Mouse (Mus musculus) kidney, embryonic 16.5 days (tissue): Measurements from ENCODE around the gene Tctex1d1. TPM values are rescaled to one million over a fixed set of nuclear protein-coding genes. Genes with fewer than 3 reads are reported as not detected.
A peak's percentile ranks its signal among the peaks of the same experiment; 100 is the strongest.

ENCODE experiments used
- ATAC-seq: fragments of 200-750 bp; cut with Nextera tagmentation; 2 replicates; pipeline ENCODE4 v1.8.0; 2017; ENCODE audit warnings: moderate TSS enrichment; ENCODE audit not compliant: low FRiP score, low TSS enrichment
- H3K27ac ChIP-seq: fragments of 300-500 bp; sonication (generic); 2 replicates; pipeline ENCODE4 v1.5.1; 2014; ENCODE audit warnings: low read length
- H3K27me3 ChIP-seq: fragments of 300-500 bp; sonication (generic); 2 replicates; pipeline ENCODE4 v1.6.1; 2014; ENCODE audit warnings: low read length, control low read depth, mixed read lengths; ENCODE audit not compliant: insufficient read depth
- H3K36me3 ChIP-seq: fragments of 300-500 bp; sonication (generic); 2 replicates; pipeline ENCODE4 v1.6.1; 2014; ENCODE audit warnings: low read length, control low read depth, mixed read lengths; ENCODE audit not compliant: insufficient read depth
- H3K4me1 ChIP-seq: fragments of 300-500 bp; sonication (generic); 2 replicates; pipeline ENCODE4 v1.6.1; 2014; ENCODE audit warnings: low read length, control low read depth, mixed read lengths; ENCODE audit not compliant: insufficient read depth
- H3K4me2 ChIP-seq: fragments of 300-500 bp; sonication (generic); replicated peaks from 2 replicates; pipeline ENCODE4 v1.6.1; 2014; ENCODE audit warnings: low read depth, low read length
- H3K4me3 ChIP-seq: fragments of 300-500 bp; sonication (generic); 2 replicates; pipeline ENCODE4 v1.5.1; 2014; ENCODE audit warnings: mild to moderate bottlenecking, low read length
- H3K9ac ChIP-seq: fragments of 300-500 bp; sonication (generic); replicated peaks from 2 replicates; pipeline ENCODE4 v1.6.1; 2014; ENCODE audit warnings: low read length
- H3K9me3 ChIP-seq: fragments of 300-500 bp; sonication (generic); 2 replicates; pipeline ENCODE4 v1.6.1; 2016; ENCODE audit warnings: low read length, control low read depth
- WGBS: fragments of 180-500 bp; shearing (Covaris S2); extraction: QIAGEN DNeasy Blood & Tissue Kit; methylation state at CpG from one replicate; pipeline ENCODE4 v1.1.7; 2014; 5-methylcytosine and 5-hydroxymethylcytosine counted together
- polyA plus RNA-seq: library from polyadenylated mRNA; unstranded; fragments of >200 nt; fragmentation: Nextera tagmentation; extraction: Ambion mirVana; gene quantifications from 2 replicates; pipeline ENCODE4 v1.2.1, GENCODE M21; 2015

The Tctex1d1 gene
- polyA plus RNA-seq, 1 experiment from 2014 or later: 0.61 TPM

GRCm38 (mm10) chr4:102986173-102986572 lies 7.8 kb downstream of the Tctex1d1 start:
- no peak overlapping the region for H3K9ac ChIP-seq
- no peak for ATAC-seq
- no peaks in the 10 kb centered on the region for H3K9me3 ChIP-seq
- H3K36me3 ChIP-seq: no peaks in the 10 kb centered on the region
- WGBS: 78% methylated on average over 7 of the region's 7 CpGs
- H3K4me1 ChIP-seq: no peaks in the 10 kb centered on the region
- H3K27ac ChIP-seq: no peak overlapping the region
- no peaks in the 10 kb centered on the region for H3K27me3 ChIP-seq
- no peak overlapping the region for H3K4me3 ChIP-seq
- H3K4me2 ChIP-seq: no peak overlapping the region

GRCm38 (mm10) chr4:102986917-102987316 lies 8.5 kb downstream of the Tctex1d1 start:
- Histone ChIP-seq H3K4me2 (no peak overlapping the region), H3K9ac (no peak overlapping the region), H3K4me1 (no peaks in the 10 kb centered on the region), H3K27me3 (no peaks in the 10 kb centered on the region), H3K36me3 (no peaks in the 10 kb centered on the region), H3K9me3 (no peaks in the 10 kb centered on the region), H3K4me3 (no peak overlapping the region), H3K27ac (no peak overlapping the region)
- ATAC-seq: peak; percentile 63; the same call in 1 of the 2 replicates
- WGBS: 0% methylated on average over 2 of the region's 2 CpGs

- H3K27me3 ChIP-seq: no peaks in the 10 kb centered on the region
- H3K9ac ChIP-seq: no peak overlapping the region
- no peaks in the 10 kb centered on the region for H3K4me1 ChIP-seq
- H3K9me3 ChIP-seq: no peaks in the 10 kb centered on the region
- ATAC-seq: no peak
- 69% methylated on average over 4 of the region's 4 CpGs for WGBS
- H3K27ac ChIP-seq: no peak overlapping the region
- no peak overlapping the region for H3K4me3 ChIP-seq
- H3K4me2 ChIP-seq: no peak overlapping the region
- H3K36me3 ChIP-seq: no peaks in the 10 kb centered on the region
These were observed 8.9 kb downstream of the Tctex1d1 start for GRCm38 (mm10) chr4:102987325-102987724.

DNA sequence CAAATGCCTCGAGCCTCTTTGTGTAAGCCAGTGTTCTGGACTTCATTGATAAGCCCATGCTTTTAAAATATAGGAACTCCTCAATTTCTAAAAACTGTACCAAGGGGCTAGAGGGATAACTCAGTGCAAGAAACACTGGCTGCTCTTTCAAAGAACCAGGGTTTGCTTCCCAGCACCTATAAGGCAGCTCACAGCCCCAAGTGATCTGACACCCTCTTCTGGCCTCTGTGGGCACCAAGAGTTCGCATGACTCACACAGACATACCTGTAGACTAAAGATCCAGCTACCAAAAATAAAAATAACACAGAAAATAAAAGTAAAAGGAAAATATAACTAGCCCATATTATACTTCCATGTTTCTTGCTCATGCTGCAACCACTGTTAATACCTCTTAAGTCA lies 9.3 kb downstream of the Tctex1d1 start:
- Histone ChIP-seq H3K27me3 (no peaks in the 10 kb centered on the region), H3K4me2 (no peak overlapping the region), H3K9me3 (no peaks in the 10 kb centered on the region), H3K27ac (no peak overlapping the region), H3K36me3 (no peaks in the 10 kb centered on the region), H3K9ac (no peak overlapping the region), H3K4me3 (no peak overlapping the region), H3K4me1 (no peaks in the 10 kb centered on the region)
- ATAC-seq: no peak
- WGBS: 86% methylated on average over 2 of the region's 2 CpGs

- H3K4me1 ChIP-seq: no peaks in the 10 kb centered on the region
- no peak overlapping the region for H3K4me2 ChIP-seq
- no peak overlapping the region for H3K4me3 ChIP-seq
- 75% methylated on average over 6 of the region's 6 CpGs for WGBS
- H3K36me3 ChIP-seq: no peaks in the 10 kb centered on the region
- ATAC-seq: no peak
- no peaks in the 10 kb centered on the region for H3K27me3 ChIP-seq
- H3K9ac ChIP-seq: no peak overlapping the region
- H3K27ac ChIP-seq: no peak overlapping the region
- no peaks in the 10 kb centered on the region for H3K9me3 ChIP-seq
These were observed 10.1 kb downstream of the Tctex1d1 start for GRCm38 (mm10) chr4:102988526-102988925.

GRCm38 (mm10) chr4:102989391-102989790 lies 11.0 kb downstream of the Tctex1d1 start:
- H3K4me1 ChIP-seq: no peaks in the 10 kb centered on the region
- H3K36me3 ChIP-seq: no peaks in the 10 kb centered on the region
- ATAC-seq: no peak
- H3K9me3 ChIP-seq: no peaks in the 10 kb centered on the region
- H3K4me3 ChIP-seq: no peak overlapping the region
- H3K27ac ChIP-seq: no peak overlapping the region
- H3K27me3 ChIP-seq: no peaks in the 10 kb centered on the region
- H3K4me2 ChIP-seq: no peak overlapping the region
- 73% methylated on average over 5 of the region's 5 CpGs for WGBS
- H3K9ac ChIP-seq: no peak overlapping the region

- Histone ChIP-seq H3K9ac (no peak overlapping the region), H3K27ac (no peak overlapping the region), H3K4me3 (no peak overlapping the region), H3K9me3 (no peaks in the 10 kb centered on the region), H3K4me2 (no peak overlapping the region), H3K27me3 (no peaks in the 10 kb centered on the region), H3K4me1 (no peaks in the 10 kb centered on the region), H3K36me3 (no peaks in the 10 kb centered on the region)
- no peak for ATAC-seq
- 87% methylated on average over 4 of the region's 4 CpGs for WGBS
These were observed 11.6 kb downstream of the Tctex1d1 start for GRCm38 (mm10) chr4:102990016-102990415.

GRCm38 (mm10) chr4:102990595-102991340 lies 12.4 kb downstream of the Tctex1d1 start:
- Histone ChIP-seq H3K9me3 (no peaks in the 10 kb centered on the region), H3K27me3 (no peaks in the 10 kb centered on the region), H3K27ac (no peak overlapping the region), H3K9ac (no peak overlapping the region), H3K4me2 (no peak overlapping the region), H3K4me1 (no peaks in the 10 kb centered on the region), H3K36me3 (no peaks in the 10 kb centered on the region), H3K4me3 (no peak overlapping the region)
- WGBS: 76% methylated on average over 11 of the region's 11 CpGs
- ATAC-seq: no peak

GRCm38 (mm10) chr4:102991685-102992084 lies 13.3 kb downstream of the Tctex1d1 start:
- Histone ChIP-seq H3K4me2 (no peak overlapping the region), H3K9ac (no peak overlapping the region), H3K9me3 (no peaks in the 10 kb centered on the region), H3K4me3 (no peak overlapping the region), H3K36me3 (no peaks in the 10 kb centered on the region), H3K27me3 (no peaks in the 10 kb centered on the region), H3K27ac (no peak overlapping the region), H3K4me1 (no peaks in the 10 kb centered on the region)
- ATAC-seq: no peak
- 78% methylated on average over 3 of the region's 3 CpGs for WGBS

DNA sequence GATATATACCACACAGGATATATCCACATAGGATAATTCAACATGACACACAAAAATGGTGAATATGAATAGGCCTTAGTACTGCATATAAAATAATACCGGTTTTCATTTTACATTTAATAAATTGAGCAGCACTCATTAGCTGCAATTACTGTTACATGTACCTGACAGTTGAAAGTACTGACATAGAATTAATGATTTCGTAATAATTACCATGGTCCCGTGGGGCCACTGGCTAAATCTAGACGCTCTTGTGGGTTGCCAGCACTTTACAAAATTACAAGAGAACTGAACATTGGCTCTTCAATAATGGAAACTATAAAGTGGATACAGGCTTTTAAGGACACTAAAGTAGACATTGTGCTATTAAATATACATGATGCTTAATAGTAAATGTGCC lies 26.3 kb downstream of the Tctex1d1 start:
- H3K9ac ChIP-seq: no peak overlapping the region
- no peak for ATAC-seq
- WGBS: 88% methylated on average over 4 of the region's 4 CpGs

More for the DNA sequence above, 26.3 kb downstream of the Tctex1d1 start:
- Histone ChIP-seq H3K4me1 (peaks cover 8% of the 10 kb centered on the region; the same call in 1 of the 2 replicates), H3K27me3 (no peaks in the 10 kb centered on the region), H3K4me3 (no peak overlapping the region), H3K4me2 (no peak overlapping the region), H3K27ac (no peak overlapping the region), H3K36me3 (no peaks in the 10 kb centered on the region), H3K9me3 (no peaks in the 10 kb centered on the region)
